Mouse (Mus musculus) hindbrain, embryonic 16.5 days (tissue): ENCODE results near the gene Vps72. TPM values are rescaled to one million over a fixed set of nuclear protein-coding genes. Genes with fewer than 3 reads are reported as not detected.

Experiments used
- ATAC-seq: fragments of 200-750 bp; cut with Nextera tagmentation; 2 replicates; pipeline ENCODE4 v1.8.0; 2017; ENCODE audit warnings: moderate TSS enrichment, moderate library complexity
- H3K27ac ChIP-seq: fragments of 300-500 bp; sonication (generic); 2 replicates; pipeline ENCODE4 v1.5.1; 2014; ENCODE audit warnings: low read depth, mild to moderate bottlenecking, control low read depth, low read length, moderate library complexity
- H3K27me3 ChIP-seq: fragments of 300-500 bp; sonication (generic); replicated peaks from 2 replicates; pipeline ENCODE4 v1.6.1; 2014; ENCODE audit warnings: low read length; ENCODE audit not compliant: control insufficient read depth, insufficient read depth
- H3K36me3 ChIP-seq: fragments of 300-500 bp; sonication (generic); 2 replicates; pipeline ENCODE4 v1.6.1; 2014; ENCODE audit warnings: mild to moderate bottlenecking, low read length, moderate library complexity, mixed read lengths; ENCODE audit not compliant: control insufficient read depth, insufficient read depth
- H3K4me1 ChIP-seq: fragments of 300-500 bp; sonication (generic); 2 replicates; pipeline ENCODE4 v1.6.1; 2014; ENCODE audit warnings: low read depth, low read length; ENCODE audit not compliant: control insufficient read depth, insufficient read depth
- H3K4me2 ChIP-seq: fragments of 300-500 bp; sonication (generic); 2 replicates; pipeline ENCODE4 v1.6.1; 2014; ENCODE audit warnings: mild to moderate bottlenecking, low read length, control low read depth, moderate library complexity
- H3K4me3 ChIP-seq: fragments of 300-500 bp; sonication (generic); 2 replicates; pipeline ENCODE4 v1.5.1; 2014; ENCODE audit warnings: mild to moderate bottlenecking, low read length, control low read depth, moderate library complexity
- H3K9ac ChIP-seq: fragments of 300-500 bp; sonication (generic); 2 replicates; pipeline ENCODE4 v1.6.1; 2014; ENCODE audit warnings: low read depth, mild to moderate bottlenecking, control low read depth, low read length, moderate library complexity
- H3K9me3 ChIP-seq: fragments of 300-500 bp; sonication (generic); 2 replicates; pipeline ENCODE4 v1.6.1; 2014; ENCODE audit warnings: mild to moderate bottlenecking, low read length, moderate library complexity; ENCODE audit not compliant: control insufficient read depth
- WGBS: fragments of 180-500 bp; shearing (Covaris S2); extraction: QIAGEN DNeasy Blood & Tissue Kit; methylation state at CpG from one replicate; pipeline ENCODE4 v1.1.7; 2014; 5-methylcytosine and 5-hydroxymethylcytosine counted together
- polyA plus RNA-seq: library from polyadenylated mRNA; unstranded; fragments of >200 nt; fragmentation: Nextera tagmentation; extraction: Ambion mirVana; gene quantifications from 2 replicates; pipeline ENCODE4 v1.2.1, GENCODE M21; 2015

Vps72 gene
- polyA plus RNA-seq, 1 experiment from 2014 or later, result 142 TPM

DNA sequence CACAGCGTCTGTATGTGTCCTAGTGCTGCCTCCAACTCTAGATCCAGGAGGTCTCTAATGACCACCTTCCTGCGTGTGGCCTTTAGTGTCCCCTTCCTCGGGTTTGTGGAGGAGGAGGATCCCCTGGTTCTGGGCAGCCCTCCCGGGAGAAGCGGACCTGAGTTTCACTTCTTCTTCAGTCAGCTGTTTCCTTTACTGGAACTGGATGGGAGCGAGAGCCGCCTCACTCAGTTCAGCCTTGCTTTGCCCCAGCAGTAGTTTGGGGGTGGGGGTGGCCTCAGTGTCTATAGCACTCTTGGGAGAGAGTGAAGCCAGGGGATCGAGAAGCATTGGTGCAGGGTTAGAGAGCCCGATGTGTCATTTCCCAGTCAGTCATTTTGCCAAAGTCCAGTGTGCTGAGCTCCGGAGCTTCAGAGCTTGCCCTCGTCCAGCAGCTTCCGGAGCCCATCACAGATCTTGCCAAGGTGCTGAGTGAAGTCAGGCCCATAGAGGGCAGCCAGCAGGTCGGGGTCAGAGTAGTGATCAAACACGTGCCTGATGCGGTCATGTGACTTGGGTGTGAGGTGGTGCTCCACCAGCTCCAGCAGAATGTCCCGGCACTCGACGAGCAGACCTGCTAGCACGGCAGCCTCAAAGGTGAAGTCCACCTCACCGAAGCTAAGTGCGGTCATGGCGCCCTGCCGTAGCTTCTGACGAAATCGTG, 28.9 kb downstream of the Vps72 start:
- 73% methylated on average over 25 of the region's 25 CpGs for WGBS
- Histone ChIP-seq H3K4me2 (no peak overlapping the region), H3K4me3 (no peak overlapping the region), H3K4me1 (peaks cover 12% of the 10 kb centered on the region), H3K9me3 (no peaks in the 10 kb centered on the region), H3K27ac (no peak overlapping the region), H3K36me3 (peaks cover 8% of the 10 kb centered on the region; the same call in 1 of the 2 replicates), H3K9ac (no peak overlapping the region), H3K27me3 (no peaks in the 10 kb centered on the region)
- no peak for ATAC-seq

- Histone ChIP-seq H3K9ac (no peak overlapping the region), H3K9me3 (no peaks in the 10 kb centered on the region), H3K27me3 (no peaks in the 10 kb centered on the region), H3K27ac (no peak overlapping the region), H3K4me1 (peaks cover 8% of the 10 kb centered on the region), H3K4me2 (no peak overlapping the region), H3K4me3 (no peak overlapping the region), H3K36me3 (peaks cover 8% of the 10 kb centered on the region; the same call in 1 of the 2 replicates)
- WGBS, result 70% methylated on average over 18 of the region's 18 CpGs
- no peak for ATAC-seq
These were observed 29.4 kb downstream of the Vps72 start for GRCm38 (mm10) chr3:95140289-95140595.

DNA sequence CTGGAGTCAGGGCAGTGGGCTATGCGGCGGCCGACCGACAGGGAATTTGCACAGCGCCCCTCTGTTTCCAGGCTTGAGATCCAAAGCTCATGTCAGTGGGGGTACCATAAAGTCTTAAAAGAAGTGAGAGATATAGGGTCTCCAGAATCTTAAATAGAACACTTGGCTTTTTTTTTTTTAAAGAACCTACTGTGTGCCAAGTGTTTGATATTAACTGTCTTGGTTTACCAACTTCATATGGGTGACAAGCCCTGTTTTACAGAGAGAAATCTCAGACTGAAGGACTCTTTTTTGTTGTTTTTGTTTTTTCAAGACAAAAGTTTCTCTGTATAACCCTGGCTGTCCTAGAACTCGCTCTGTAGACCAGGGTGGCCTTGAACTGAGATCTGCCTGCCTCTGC, 30.0 kb downstream of the Vps72 start:
- Histone ChIP-seq H3K36me3 (peaks cover 8% of the 10 kb centered on the region; the same call in 1 of the 2 replicates), H3K27me3 (no peaks in the 10 kb centered on the region), H3K27ac (no peak overlapping the region), H3K9ac (no peak overlapping the region), H3K4me3 (no peak overlapping the region), H3K4me1 (peaks cover 2% of the 10 kb centered on the region), H3K4me2 (no peak overlapping the region), H3K9me3 (no peaks in the 10 kb centered on the region)
- 91% methylated on average over 6 of the region's 6 CpGs for WGBS
- ATAC-seq, result no peak

DNA sequence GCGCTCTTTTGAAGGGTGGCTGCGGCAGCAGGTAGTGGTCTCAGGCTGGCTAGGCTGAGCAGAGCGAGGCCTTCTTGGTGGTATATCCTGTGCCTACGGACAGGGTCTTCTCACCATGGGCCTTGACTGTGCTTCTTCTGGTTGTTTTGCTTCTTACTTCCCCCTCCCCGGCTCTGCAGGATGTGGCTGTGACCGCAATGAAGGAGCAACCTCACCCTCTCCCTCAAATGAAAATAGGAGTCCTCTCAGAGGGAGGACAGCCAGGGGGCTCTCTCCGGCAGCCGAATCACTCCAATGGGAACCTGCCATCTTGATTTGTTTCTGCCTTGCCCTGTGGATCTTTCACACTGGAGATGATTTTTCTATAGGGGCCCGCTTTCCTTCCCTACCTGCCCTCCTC, 30.7 kb downstream of the Vps72 start:
- H3K27ac ChIP-seq, result no peak overlapping the region
- no peaks in the 10 kb centered on the region for H3K27me3 ChIP-seq
- no peaks in the 10 kb centered on the region for H3K4me1 ChIP-seq
- no peak for ATAC-seq
- H3K4me2 ChIP-seq, result no peak overlapping the region
- no peak overlapping the region for H3K9ac ChIP-seq
- WGBS, result 94% methylated on average over 9 of the region's 9 CpGs
- H3K9me3 ChIP-seq, result no peaks in the 10 kb centered on the region
- H3K4me3 ChIP-seq, result no peak overlapping the region
- H3K36me3 ChIP-seq, result peaks cover 8% of the 10 kb centered on the region; the same call in 1 of the 2 replicates

GRCm38 (mm10) chr3:95141952-95142616, 31.3 kb downstream of the Vps72 start, which contains the start of gene Tnfaip8l2:
Tnfaip8l2 (minus strand) TSS chr3:95142360.
- Histone ChIP-seq H3K4me1 (no peaks in the 10 kb centered on the region), H3K4me2 (no peak within 1 kb of the TSS), H3K27me3 (no peaks in the 10 kb centered on the region), H3K36me3 (peaks cover 8% of the 10 kb centered on the region; the same call in 1 of the 2 replicates), H3K9ac (no peak within 1 kb of the TSS), H3K9me3 (no peaks in the 10 kb centered on the region), H3K4me3 (no peak within 1 kb of the TSS), H3K27ac (no peak within 1 kb of the TSS)
- 87% methylated on average over 10 of the region's 10 CpGs for WGBS
- peak; percentile 57; the same call in 1 of the 2 replicates for ATAC-seq

DNA sequence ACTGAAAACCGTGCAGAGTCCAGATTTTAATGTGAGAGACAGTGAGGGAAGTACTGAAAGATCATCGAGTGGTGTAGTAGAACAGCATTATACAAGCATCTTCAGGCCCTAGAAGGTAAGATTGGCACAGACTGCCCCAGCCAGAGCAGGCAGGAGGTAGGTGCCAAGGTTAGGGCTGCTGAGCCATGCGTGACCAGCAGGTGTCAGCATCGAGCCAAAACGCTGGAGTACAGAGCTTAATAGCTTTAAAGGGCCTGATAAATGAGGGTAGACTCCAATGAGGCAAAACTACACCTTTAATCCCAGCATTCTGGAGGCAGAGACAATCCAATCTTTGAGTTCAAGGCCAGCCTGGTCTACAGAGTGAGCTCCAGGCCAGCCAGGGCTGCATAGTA, 31.8 kb downstream of the Vps72 start:
- no peak overlapping the region for H3K9ac ChIP-seq
- no peak overlapping the region for H3K4me2 ChIP-seq
- WGBS, result 6% methylated on average over 5 of the region's 5 CpGs
- no peaks in the 10 kb centered on the region for H3K27me3 ChIP-seq
- H3K4me3 ChIP-seq, result no peak overlapping the region
- ATAC-seq, result peak; percentile 69; the same call in 1 of the 2 replicates
- H3K9me3 ChIP-seq, result no peaks in the 10 kb centered on the region
- no peaks in the 10 kb centered on the region for H3K4me1 ChIP-seq
- peaks cover 8% of the 10 kb centered on the region; the same call in 1 of the 2 replicates for H3K36me3 ChIP-seq
- no peak overlapping the region for H3K27ac ChIP-seq

GRCm38 (mm10) chr3:95147924-95148323, 37.1 kb downstream of the Vps72 start:
- WGBS, result 35% methylated on average over 3 of the region's 3 CpGs
- Histone ChIP-seq H3K4me3 (no peak overlapping the region), H3K4me2 (no peak overlapping the region), H3K27ac (no peak overlapping the region), H3K4me1 (no peaks in the 10 kb centered on the region), H3K9ac (no peak overlapping the region), H3K27me3 (no peaks in the 10 kb centered on the region), H3K9me3 (no peaks in the 10 kb centered on the region), H3K36me3 (no peaks in the 10 kb centered on the region)
- no peak for ATAC-seq

GRCm38 (mm10) chr3:95153874-95154273, 43.1 kb downstream of the Vps72 start:
- WGBS, result 52% methylated on average over 4 of the region's 4 CpGs
- Histone ChIP-seq H3K4me1 (no peaks in the 10 kb centered on the region), H3K27ac (no peak overlapping the region), H3K9me3 (no peaks in the 10 kb centered on the region), H3K9ac (no peak overlapping the region), H3K27me3 (no peaks in the 10 kb centered on the region), H3K4me2 (no peak overlapping the region), H3K36me3 (no peaks in the 10 kb centered on the region), H3K4me3 (no peak overlapping the region)
- no peak for ATAC-seq

GRCm38 (mm10) chr3:95159511-95159986, 48.7 kb downstream of the Vps72 start:
- H3K4me1 ChIP-seq, result peaks cover 33% of the 10 kb centered on the region
- peak overlapping the region; percentile 82 for H3K4me3 ChIP-seq
- H3K9me3 ChIP-seq, result no peaks in the 10 kb centered on the region
- no peak for ATAC-seq
- peaks cover 3% of the 10 kb centered on the region for H3K36me3 ChIP-seq
- peak overlapping the region; percentile 67 for H3K9ac ChIP-seq
- no peaks in the 10 kb centered on the region for H3K27me3 ChIP-seq
- peak overlapping the region; percentile 77 for H3K4me2 ChIP-seq
- WGBS, result 15% methylated on average over 8 of the region's 8 CpGs
- peak overlapping the region; percentile 74 for H3K27ac ChIP-seq
